Mouse (Mus musculus) kidney, adult 8-10 months (tissue): ENCODE data around the gene Ppp4r1.

Experiments
- DNase-seq, 2 experiments: peaks; one replicate each; pipeline ENCODE4 v3.0.0; 2022

The Ppp4r1 gene

GRCm38 (mm10) chr17:65773617-65774016 lies 8.8 kb upstream of the Ppp4r1 start:
- no peak for DNase-seq

DNA sequence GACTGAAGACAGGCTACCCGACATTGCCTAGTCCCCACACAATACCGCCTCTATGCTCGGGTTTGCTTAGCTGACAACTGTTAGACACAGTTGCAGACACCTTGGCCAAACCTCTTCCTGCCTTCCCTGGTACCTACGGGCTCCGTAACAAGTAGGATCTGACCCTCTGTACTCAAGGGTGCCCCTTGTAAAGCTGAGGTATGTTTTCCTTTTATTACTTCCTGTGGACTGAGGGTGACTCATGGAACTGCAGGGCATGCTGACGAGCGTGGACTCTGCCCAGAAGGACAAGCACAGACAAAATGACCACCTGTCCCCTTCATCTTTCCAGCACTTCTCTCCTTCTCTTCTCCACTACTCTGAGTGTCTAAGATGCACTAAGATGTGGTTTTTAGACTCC lies 7.9 kb upstream of the Ppp4r1 start:
- DNase-seq: no peak

DNA sequence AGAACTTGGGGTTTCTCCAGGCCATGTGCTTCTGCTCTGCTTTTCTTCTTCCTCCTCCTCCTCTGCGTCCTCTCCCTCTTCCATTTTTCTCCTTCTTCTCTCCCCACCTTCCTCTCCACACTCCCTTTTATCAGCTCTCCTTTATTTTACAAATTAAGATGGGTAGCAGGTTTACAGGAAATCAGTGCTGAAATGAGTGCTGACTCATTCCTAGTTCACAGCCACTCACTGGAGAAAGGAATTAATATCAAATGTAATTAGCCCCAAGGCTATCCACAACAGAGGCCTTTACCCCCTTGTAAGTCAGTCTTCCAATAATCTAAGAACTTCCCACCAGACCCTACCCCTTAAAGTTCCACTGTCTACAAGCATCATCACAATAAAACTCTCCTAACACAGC lies 6.1 kb upstream of the Ppp4r1 start:
- DNase-seq: no peak

GRCm38 (mm10) chr17:65777461-65777860 lies 4.9 kb upstream of the Ppp4r1 start:
- no peak for DNase-seq

DNA sequence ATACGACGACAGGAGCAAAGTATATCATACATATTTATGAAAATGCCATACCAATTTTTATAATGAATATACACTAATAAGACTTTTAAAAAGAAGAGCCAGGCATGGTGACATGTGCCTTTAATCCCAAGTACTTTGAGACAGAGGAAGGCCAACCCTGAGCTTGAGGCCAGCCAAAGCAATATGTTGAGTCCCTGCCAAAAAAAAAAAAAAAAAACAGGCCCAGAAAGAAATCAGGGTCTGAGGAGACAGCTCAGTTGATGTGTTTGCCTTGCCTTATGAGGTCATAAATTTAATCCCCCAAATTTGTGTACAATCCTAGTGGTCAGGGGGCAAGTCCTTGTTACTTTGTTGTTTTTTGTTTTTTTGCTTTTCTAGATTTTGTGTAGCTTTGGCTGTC lies 1.4 kb upstream of the Ppp4r1 start:
- no peak for DNase-seq

DNA sequence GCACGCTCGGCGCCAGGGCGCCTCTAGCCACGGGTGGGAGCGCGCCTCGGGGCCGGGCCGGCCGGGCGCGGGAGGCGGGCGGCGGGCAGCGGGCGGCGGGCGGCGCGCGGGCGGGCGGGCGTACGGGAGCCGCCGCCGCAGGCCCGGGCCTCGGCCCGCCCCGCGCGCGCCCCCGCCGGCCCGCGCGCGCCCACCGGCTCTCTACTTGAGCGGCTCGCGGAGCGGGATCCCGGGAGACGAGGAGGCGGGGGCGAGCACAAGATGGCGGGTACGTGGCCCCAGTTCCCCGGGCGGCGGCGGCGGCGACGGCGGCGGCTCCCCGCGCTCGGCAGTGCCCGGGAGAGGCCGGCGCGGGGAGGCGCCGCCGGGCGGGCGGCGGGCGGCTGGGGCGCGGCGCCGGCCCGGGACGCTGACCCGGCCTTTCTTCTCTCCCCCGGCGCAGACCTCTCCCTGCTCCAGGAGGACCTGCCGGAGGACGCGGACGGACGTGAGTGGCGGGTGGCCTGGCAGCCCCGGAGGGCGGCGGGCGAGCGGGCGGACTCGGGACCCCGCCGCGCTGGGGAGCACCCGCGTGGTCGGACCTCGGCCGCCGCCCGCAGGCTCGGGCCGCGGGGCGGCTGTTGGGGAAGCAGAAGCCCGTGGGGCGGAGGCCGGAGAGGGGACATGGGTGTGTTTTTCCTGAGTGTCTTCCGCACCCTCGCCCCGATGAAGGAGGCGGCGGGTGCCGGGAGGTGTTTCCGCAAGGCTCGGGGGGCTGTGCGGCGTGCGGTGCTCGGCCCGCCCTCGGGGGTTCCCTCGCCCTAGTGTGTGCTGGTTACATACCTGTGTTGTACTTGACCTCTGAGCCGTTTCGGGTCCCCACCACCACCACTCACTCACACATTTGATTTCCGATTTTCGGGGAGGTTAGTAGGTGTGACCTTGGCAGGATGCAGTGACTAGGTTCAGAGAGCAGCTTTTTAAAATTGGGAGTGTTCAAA lies 1.1 kb downstream of the Ppp4r1 start:
- peak; percentile 58 to 70 for DNase-seq

GRCm38 (mm10) chr17:65784610-65785140 lies 2.3 kb downstream of the Ppp4r1 start:
- DNase-seq: no peak

DNA sequence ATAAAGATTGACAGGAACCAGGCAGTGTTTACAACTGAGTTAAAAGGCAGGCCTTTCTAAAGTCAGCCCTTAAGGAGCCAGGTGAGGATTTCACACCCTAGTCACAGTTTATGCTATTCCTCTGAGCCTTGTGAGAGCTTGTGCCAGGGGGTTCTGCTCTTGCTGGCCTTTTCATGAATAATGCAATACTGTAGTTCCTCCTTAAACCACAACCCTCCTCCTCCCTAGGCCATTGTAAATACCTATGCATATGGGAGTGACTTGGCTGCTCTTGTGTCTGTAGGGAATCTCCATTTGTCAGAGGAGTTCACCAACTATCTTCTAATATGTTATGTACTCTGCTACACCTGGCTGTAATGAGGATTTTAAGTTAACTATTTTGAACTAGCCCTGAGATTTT lies 3.3 kb downstream of the Ppp4r1 start:
- no peak for DNase-seq

DNA sequence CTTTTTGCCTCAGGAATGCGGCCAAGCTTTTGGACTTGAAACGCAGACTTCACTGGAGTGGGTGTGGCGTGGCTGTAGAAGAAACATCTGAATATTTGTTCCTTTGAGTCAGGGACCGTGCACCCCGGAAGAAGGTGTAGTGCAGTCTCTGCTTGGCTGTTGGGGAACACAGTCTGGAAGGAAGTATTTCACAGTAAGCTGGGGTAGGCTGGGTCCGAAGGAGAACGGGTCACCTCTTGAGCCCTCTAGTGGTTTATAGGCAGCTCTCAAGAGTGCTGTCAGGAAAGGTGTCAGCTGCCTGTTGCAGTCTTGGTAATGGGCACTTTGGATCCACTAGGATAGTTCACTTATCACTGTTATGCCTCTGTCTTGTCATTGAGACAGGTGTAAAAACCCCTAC lies 3.9 kb downstream of the Ppp4r1 start:
- DNase-seq: no peak

- no peak for DNase-seq
Measured at GRCm38 (mm10) chr17:65787261-65787660, 4.9 kb downstream of the Ppp4r1 start.

DNA sequence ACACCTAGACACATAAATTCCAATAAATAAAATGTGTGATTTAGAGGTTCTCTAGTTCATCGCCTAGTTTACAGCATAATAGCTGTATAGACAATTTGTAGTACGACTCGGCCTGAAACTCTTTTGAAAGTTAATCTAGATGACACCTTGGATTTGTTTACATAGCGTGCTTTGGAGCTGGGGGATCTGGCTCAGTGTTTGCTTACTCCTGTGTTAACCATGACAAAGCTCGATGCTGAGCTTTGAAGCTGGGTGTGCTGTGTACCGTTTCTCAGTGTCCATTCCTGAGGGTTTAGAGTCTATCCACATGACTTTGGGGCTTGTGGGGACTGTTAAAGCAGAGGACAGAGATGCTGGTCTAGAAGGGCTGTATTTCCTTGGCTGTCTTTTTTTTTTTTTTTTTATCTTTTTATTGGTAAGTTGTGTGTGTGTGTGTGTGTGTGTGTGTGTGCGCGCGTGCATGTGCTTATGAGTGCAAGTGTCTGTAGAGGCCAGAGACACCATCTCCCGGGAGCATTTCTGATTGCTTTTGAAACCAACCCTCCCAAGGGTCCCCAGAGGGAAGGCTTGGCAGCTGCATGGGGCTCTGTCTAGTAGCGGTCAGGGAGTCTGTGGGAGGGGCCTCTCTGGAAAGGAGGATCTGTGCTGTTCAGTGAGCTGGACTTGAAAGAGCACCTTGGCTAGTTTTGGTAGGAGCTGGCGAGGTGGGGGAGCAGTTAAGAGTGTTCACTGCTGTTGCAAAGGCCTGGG lies 6.3 kb downstream of the Ppp4r1 start:
- DNase-seq: no peak

- no peak for DNase-seq
Measured at GRCm38 (mm10) chr17:65789576-65789975, 7.2 kb downstream of the Ppp4r1 start.

GRCm38 (mm10) chr17:65791161-65791560 lies 8.8 kb downstream of the Ppp4r1 start:
- DNase-seq: no peak

GRCm38 (mm10) chr17:65793307-65793930 lies 11.0 kb downstream of the Ppp4r1 start:
- DNase-seq: peak in 1 of 2 experiments; percentile 41

DNA sequence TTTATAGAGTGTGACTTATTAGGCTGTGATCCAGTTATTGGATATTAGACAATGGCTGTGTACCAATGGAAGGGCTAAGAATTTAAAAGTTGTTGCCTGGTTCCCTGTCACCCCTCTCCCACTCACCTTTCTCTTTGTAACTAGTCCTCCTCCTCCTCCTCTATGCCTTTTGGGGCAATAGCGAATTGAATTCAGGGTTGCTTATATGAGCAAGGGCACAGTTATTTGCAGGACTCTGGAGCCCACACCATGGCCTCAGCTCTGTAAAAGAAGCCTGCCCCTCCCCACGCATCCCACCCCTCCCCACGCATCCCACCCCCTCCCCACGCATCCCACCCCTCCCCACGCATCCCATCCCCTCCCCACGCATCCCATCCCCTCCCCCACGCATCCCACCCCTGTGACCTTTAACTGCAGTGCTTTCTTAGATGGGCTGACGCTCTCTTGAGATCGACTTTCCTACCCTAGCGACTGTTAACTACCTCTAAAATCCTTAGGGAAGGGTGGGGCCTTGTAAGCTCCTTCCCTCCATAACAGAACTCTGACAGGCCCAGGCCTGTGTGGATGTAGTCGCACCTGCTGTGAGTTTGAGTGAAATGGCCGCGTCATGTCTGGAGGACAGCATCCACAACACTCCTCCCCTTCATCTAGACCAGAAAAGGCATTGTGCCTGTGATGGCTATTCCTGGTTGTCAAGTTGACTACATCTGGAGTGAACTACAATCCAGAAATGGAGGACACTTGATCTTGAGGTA lies 11.9 kb downstream of the Ppp4r1 start:
- no peak for DNase-seq

DNA sequence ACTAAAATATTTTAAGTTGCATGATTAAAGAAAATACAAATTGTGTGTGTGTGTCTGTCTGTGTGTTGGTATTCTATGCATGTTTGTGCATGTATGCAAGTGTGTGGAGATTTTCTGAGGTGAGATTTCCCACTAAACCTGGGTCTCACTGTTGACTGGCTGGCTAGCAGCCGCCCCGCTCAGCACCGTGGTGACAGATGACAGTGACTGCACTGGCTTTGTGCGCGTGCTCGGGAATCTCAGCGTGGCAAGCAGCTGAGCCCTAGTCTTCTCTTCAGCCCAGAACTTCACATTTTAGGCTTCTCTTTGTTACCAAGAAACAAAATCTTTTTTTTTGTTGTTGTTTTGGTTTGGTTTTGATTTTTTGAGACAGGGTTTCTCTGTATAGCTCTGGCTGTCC lies 13.7 kb downstream of the Ppp4r1 start:
- DNase-seq: no peak

GRCm38 (mm10) chr17:65798446-65798845 lies 16.1 kb downstream of the Ppp4r1 start:
- no peak for DNase-seq

DNA sequence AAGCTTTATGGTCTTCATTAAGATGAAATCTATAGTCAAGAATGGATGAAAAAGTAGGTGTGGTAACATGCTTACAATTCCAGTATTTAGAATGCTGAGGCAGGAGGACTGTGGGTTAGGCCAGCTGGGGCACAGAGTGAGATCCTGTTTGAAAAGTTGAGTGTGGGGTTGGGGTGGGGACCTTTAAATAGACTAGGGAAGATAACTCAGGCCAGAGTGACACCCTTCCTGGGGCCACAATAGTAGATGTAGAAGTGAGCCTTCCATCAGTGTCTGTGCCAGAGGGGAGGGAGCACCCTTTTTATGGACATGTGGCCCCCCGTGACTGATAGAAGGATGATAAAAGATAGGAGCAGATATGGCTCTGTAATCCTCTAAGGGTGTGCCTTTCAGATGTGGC lies 17.0 kb downstream of the Ppp4r1 start:
- DNase-seq: no peak

DNA sequence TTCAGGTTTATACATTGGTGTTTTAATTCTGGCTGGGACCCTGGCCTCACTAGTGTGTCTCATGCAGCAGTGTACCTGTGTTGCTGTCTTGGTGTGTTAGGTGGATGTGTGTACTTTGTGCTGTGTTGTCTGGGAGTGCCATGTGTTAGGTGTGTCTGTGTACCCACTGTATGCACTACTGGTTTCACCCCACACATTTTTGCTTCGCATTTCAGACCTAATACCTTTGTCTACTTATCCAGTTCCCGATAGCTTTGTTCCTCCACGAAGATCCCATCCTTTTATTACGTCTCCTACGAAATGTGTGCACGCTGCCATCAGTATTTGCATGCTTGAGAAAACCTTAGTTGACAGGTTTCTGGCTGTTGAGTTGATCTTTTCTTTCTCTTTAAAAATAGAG lies 18.1 kb downstream of the Ppp4r1 start:
- no peak for DNase-seq

GRCm38 (mm10) chr17:65802026-65802425 lies 19.7 kb downstream of the Ppp4r1 start:
- no peak for DNase-seq

DNA sequence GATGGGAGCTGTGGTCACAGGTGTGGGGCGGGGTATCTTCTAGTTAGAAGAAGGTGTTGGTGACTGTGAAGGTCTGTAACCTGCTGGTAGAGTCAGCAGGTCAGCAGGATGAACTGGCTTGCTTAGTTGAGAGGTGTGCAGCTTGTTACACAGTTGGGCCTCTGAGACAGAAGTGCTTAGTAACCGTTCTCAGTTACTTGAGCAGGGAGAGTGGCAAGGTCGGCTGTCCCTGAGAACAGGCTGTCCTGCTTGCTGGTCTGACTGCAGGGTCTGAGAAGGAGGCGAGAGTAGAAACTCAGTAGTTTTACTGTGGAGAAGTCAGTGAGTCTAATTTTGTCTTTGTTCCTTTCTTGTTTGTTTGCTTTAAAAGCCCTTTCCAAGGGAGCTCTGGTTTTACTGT lies 23.6 kb downstream of the Ppp4r1 start:
- DNase-seq: no peak

GRCm38 (mm10) chr17:65806416-65806815 lies 24.0 kb downstream of the Ppp4r1 start:
- DNase-seq: no peak

DNA sequence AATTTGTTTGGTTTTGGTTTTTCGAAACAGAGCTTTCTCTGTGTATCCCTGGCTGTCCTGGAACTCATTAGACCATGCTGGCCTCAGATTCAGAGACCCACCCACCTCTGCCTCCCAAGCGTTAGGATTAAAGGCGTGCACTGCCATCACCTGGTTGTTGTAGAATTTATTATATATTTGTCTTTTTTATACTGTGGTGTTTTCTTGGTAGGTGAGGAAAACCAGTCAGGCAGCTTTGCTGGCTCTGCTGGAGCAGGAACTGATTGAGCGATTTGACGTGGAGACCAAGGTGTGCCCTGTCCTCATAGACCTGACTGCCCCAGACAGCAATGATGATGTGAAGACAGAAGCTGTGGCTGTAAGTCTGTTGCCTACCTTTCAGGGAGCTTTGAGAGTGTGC lies 28.7 kb downstream of the Ppp4r1 start:
- no peak for DNase-seq
